In the genomic region with DNA sequence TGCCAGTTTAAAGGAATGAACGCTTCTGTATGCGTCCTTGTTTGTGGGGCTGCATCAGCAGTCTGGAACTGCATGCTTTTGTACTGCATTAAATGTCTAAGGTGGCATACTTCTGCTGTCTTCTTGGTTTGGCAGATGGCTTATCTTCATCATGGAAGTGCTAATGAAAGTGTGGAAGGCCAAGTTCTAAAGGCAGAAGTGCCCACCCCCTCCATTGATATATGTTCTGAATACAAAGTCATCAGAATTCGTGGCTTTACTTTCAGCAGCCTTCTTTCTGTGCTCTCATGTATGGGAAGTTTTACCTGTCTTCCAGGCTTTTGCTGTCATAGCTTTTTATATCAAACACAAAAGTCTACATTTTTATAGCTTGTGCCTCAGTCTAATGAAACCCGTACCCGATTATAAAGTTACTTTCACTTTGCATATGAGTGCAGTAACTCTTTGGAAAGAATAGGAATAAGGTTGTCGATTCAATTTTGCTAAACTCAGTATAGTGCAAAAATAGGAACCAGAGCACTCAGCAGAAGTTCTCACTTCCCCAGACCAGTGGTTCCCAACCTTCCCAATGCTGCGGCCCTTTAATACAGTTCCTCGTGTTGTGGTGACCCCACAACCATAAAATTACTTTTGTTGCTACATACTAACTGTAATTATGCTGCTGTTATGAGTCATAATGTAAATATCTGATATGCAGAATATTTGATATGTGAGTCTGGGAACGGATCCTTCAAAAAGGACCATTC, we compare ENCODE assay signal across 8 mouse cellular contexts. TPM values are rescaled to one million over a fixed set of nuclear protein-coding genes. Genes with fewer than 3 reads are reported as not detected.
DNase-seq lines count a peak whose midpoint lies in the region; ATAC-seq and TF ChIP-seq lines count a peak whose summit lies in the region.

No protein-coding gene starts in this region.

- no peak for ATAC-seq in hindbrain, embryonic 15.5 days (ENCODE audit: low FRiP score, low read depth)
- ATAC-seq in monocyte, adult 5-6 weeks (replicated peaks; ENCODE audit: insufficient number of reproducible peaks, low FRiP score, low TSS enrichment, poor library complexity, severe bottlenecking): 0 out of 2 replicates have a peak, but pooled peaks have one; percentile 15

- no peak overlapping the region for H3K9ac ChIP-seq in hindbrain, embryonic 15.5 days

- no peaks in the 10 kb centered on the region for H3K36me3 ChIP-seq in hindbrain, embryonic 15.5 days

- H3K4me2 ChIP-seq in hindbrain, embryonic 15.5 days: peak overlapping the region; percentile 65

- WGBS in hindbrain, embryonic 15.5 days: 75% methylated on average over 9 of the region's 9 CpGs

- no peaks in the 10 kb centered on the region for H3K9me3 ChIP-seq in hindbrain, embryonic 15.5 days

- TF ChIP-seq CTCF in left cerebral cortex, adult 2 months (IDR thresholded peaks at IDR 0.05): no peak

- peak overlapping the region; percentile 80 for H3K4me3 ChIP-seq in left cerebral cortex, adult 2 months
- peak overlapping the region; percentile 59 for H3K4me3 ChIP-seq in brown adipose tissue, adult 24 weeks (ENCODE audit: insufficient read depth, low read depth, low read length)
- peak overlapping the region; percentile 81 for H3K4me3 ChIP-seq in hindbrain, embryonic 15.5 days

- DNase-seq in left cerebral cortex, adult 2 months (ENCODE audit: extremely low spot score in 1 of 2, low spot score in 2 of 2): no peak
- no peak for DNase-seq in left cerebral cortex, adult 18-20 months (ENCODE audit: low spot score in 2 of 2)
- DNase-seq in left cerebral cortex, postnatal 25 days (ENCODE audit: low spot score in 2 of 2): no peak
- DNase-seq in adrenal gland, postnatal 4 days (ENCODE audit: low spot score in 2 of 2): no peak
- no peak for DNase-seq in kidney, adult 8-10 months

- intact Hi-C loops in left cerebral cortex, adult 2 months (cut with DNase I): loop anchor here (5.0 kb wide), 4 partner anchors 34 to 336 kb away; no protein-coding TSS in a partner anchor
- intact Hi-C loops in left cerebral cortex, postnatal 25 days (cut with DNase I): loop anchor here (5.0 kb wide), 3 partner anchors 111 to 356 kb away; no protein-coding TSS in a partner anchor

- peaks cover 16% of the 10 kb centered on the region for H3K4me1 ChIP-seq in brown adipose tissue, adult 24 weeks (ENCODE audit: control insufficient read depth, insufficient read depth, insufficient read length, low read length)
- peaks cover 24% of the 10 kb centered on the region; the same call in 1 of the 2 replicates for H3K4me1 ChIP-seq in hindbrain, embryonic 15.5 days (replicated peaks)

- H3K27ac ChIP-seq in left cerebral cortex, adult 2 months: peak overlapping the region; percentile 45; the same call in 1 of the 2 replicates
- H3K27ac ChIP-seq in brown adipose tissue, adult 24 weeks (replicated peaks; ENCODE audit: low read depth, low read length): peak overlapping the region; percentile 65
- no peak overlapping the region for H3K27ac ChIP-seq in hindbrain, embryonic 15.5 days (replicated peaks)

- H3K27me3 ChIP-seq in hindbrain, embryonic 15.5 days: no peaks in the 10 kb centered on the region

RNA-seq across cellular contexts. Expression of gene Cd47, which starts 58.0 kb away (rescaled TPM):
- total RNA-seq in left cerebral cortex, adult 2 months (2021): 100 to 1,000 TPM; 217 to 235 TPM
- total RNA-seq in left cerebral cortex, adult 18-20 months (2021): 100 to 1,000 TPM; 215 to 235 TPM
- 45.9 and 49.9 TPM in 2 replicates for polyA plus RNA-seq in brown adipose tissue, adult 24 weeks (2012; ENCODE audit: insufficient read depth, insufficient read length, missing spikeins)
- 150 and 170 TPM in 2 replicates for polyA plus RNA-seq in hindbrain, embryonic 15.5 days (2015; fragmentation: Nextera tagmentation; extraction: Ambion mirVana)
- 293 to 337 TPM (median 305 TPM) in 3 replicates for total RNA-seq in monocyte, adult 5-6 weeks (2017)
- 100 to 1,000 TPM; 238 to 249 TPM for total RNA-seq in left cerebral cortex, postnatal 25 days (2021)
- 100 to 1,000 TPM; 167 to 169 TPM for total RNA-seq in adrenal gland, postnatal 4 days (2021)
